8 mouse cellular contexts compared by ENCODE assay signal in genomic region chr6:115734909-115735308, GRCm38 (mm10). TPM values are rescaled to one million over a fixed set of nuclear protein-coding genes. Genes with fewer than 3 reads are reported as not detected.
A peak's percentile ranks its signal among the peaks of the same experiment; 100 is the strongest.
DNase-seq lines count a peak whose midpoint lies in the region; ATAC-seq and TF ChIP-seq lines count a peak whose summit lies in the region.

No protein-coding gene starts in this region.

- H3K4me2 ChIP-seq in heart, postnatal 0 days (ENCODE audit: low read depth, low read length): no peak overlapping the region
- H3K4me2 ChIP-seq in heart, embryonic 12.5 days: no peak overlapping the region
- no peak overlapping the region for H3K4me2 ChIP-seq in neural tube, embryonic 15.5 days

- H3K4me1 ChIP-seq in heart, postnatal 0 days (ENCODE audit: control insufficient read depth, insufficient read depth): no peaks in the 10 kb centered on the region
- 0 out of 2 replicates have a peak, but pooled peaks cover 4% of the 10 kb centered on the region for H3K4me1 ChIP-seq in heart, embryonic 12.5 days (replicated peaks)
- peaks cover 3% of the 10 kb centered on the region; the same call in 1 of the 2 replicates for H3K4me1 ChIP-seq in neural tube, embryonic 15.5 days

- ATAC-seq in heart, postnatal 0 days (ENCODE audit: insufficient read depth, low read depth): no peak
- no peak for ATAC-seq in heart, embryonic 12.5 days (ENCODE audit: insufficient number of reproducible peaks, low FRiP score)
- ATAC-seq in neural tube, embryonic 15.5 days (ENCODE audit: low FRiP score): no peak
- ATAC-seq in common myeloid progenitor, adult 5-6 weeks (replicated peaks; ENCODE audit: low read depth, poor library complexity, severe bottlenecking): peak; percentile 39; the same call in 1 of the 2 replicates

- WGBS in heart, postnatal 0 days: 68% methylated on average over 4 of the region's 4 CpGs
- 74% methylated on average over 4 of the region's 4 CpGs for WGBS in heart, embryonic 12.5 days
- WGBS in neural tube, embryonic 15.5 days: 83% methylated on average over 4 of the region's 4 CpGs

- H3K36me3 ChIP-seq in heart, postnatal 0 days (replicated peaks; ENCODE audit: control insufficient read depth, insufficient read depth, low read length): no peaks in the 10 kb centered on the region
- no peaks in the 10 kb centered on the region for H3K36me3 ChIP-seq in heart, embryonic 12.5 days
- no peaks in the 10 kb centered on the region for H3K36me3 ChIP-seq in neural tube, embryonic 15.5 days

- no peak for DNase-seq in heart, postnatal 0 days (ENCODE audit: low spot score)
- DNase-seq in neural tube, embryonic 10.5 days (ENCODE audit: extremely low spot score, low spot score): peak; percentile 22
- DNase-seq in lung, postnatal 4 days: peak; percentile 31 to 49
- no peak for DNase-seq in Muller cell, postnatal 12 days (ENCODE audit: inconsistent ontology term)
- no peak for DNase-seq in cerebellum, adult 11-12 months

- H3K9ac ChIP-seq in heart, postnatal 0 days (replicated peaks; ENCODE audit: low read depth, low read length): no peak overlapping the region
- H3K9ac ChIP-seq in heart, embryonic 12.5 days: no peak overlapping the region
- H3K9ac ChIP-seq in neural tube, embryonic 15.5 days (replicated peaks): no peak overlapping the region

- no peak overlapping the region for H3K27ac ChIP-seq in heart, postnatal 0 days (ENCODE audit: low read depth)
- no peak overlapping the region for H3K27ac ChIP-seq in heart, embryonic 12.5 days (ENCODE audit: poor library complexity, severe bottlenecking)
- H3K27ac ChIP-seq in neural tube, embryonic 15.5 days (replicated peaks): no peak overlapping the region

- H3K4me3 ChIP-seq in heart, postnatal 0 days (ENCODE audit: low read depth, low read length): no peak overlapping the region
- H3K4me3 ChIP-seq in heart, embryonic 12.5 days: no peak overlapping the region
- no peak overlapping the region for H3K4me3 ChIP-seq in neural tube, embryonic 15.5 days (replicated peaks)

- TF ChIP-seq EP300 in heart, postnatal 0 days (IDR thresholded peaks at IDR 0.05; ENCODE audit: low read depth): no peak

- no peaks in the 10 kb centered on the region for H3K9me3 ChIP-seq in heart, postnatal 0 days (replicated peaks; ENCODE audit: control insufficient read depth, low read length)
- peaks cover 7% of the 10 kb centered on the region; the same call in 1 of the 2 replicates for H3K9me3 ChIP-seq in heart, embryonic 12.5 days (replicated peaks)
- no peaks in the 10 kb centered on the region for H3K9me3 ChIP-seq in neural tube, embryonic 15.5 days (replicated peaks)

- TF ChIP-seq CTCF in heart, postnatal 0 days (IDR thresholded peaks at IDR 0.05; ENCODE audit: low read depth): peak; percentile 34

- no peaks in the 10 kb centered on the region for H3K27me3 ChIP-seq in heart, postnatal 0 days (ENCODE audit: control insufficient read depth, insufficient read depth, low read length)
- H3K27me3 ChIP-seq in heart, embryonic 12.5 days (replicated peaks): no peaks in the 10 kb centered on the region
- no peaks in the 10 kb centered on the region for H3K27me3 ChIP-seq in neural tube, embryonic 15.5 days (replicated peaks)

RNA-seq across cellular contexts. Expression of gene Tmem40, which starts 27.3 kb away (rescaled TPM):
- total RNA-seq in heart, postnatal 0 days (2014; rRNA removed; ENCODE audit: low replicate concordance): 0.23 and 2.3 TPM in 2 replicates
- polyA plus RNA-seq in heart, postnatal 0 days (2015; fragmentation: Nextera tagmentation; extraction: Ambion mirVana): 0.26 and 0.40 TPM in 2 replicates
- 2.6 and 3.2 TPM in 2 replicates for polyA plus RNA-seq in heart, embryonic 12.5 days (2016; fragmentation: Nextera tagmentation; extraction: Ambion mirVana)
- 1.6 and 1.8 TPM in 2 replicates for polyA plus RNA-seq in neural tube, embryonic 15.5 days (2015; fragmentation: Nextera tagmentation; extraction: Ambion mirVana)
- total RNA-seq in common myeloid progenitor, adult 5-6 weeks (2017): 29.5 and 39.6 TPM in 2 replicates

RNA-seq across cellular contexts. Expression of gene Cand2, which starts 39.4 kb away (rescaled TPM):
- 50.9 and 56.5 TPM in 2 replicates for total RNA-seq in heart, postnatal 0 days (2014; rRNA removed; ENCODE audit: low replicate concordance)
- polyA plus RNA-seq in heart, postnatal 0 days (2015; fragmentation: Nextera tagmentation; extraction: Ambion mirVana): 29.2 and 30.0 TPM in 2 replicates
- 71.6 and 73.7 TPM in 2 replicates for polyA plus RNA-seq in heart, embryonic 12.5 days (2016; fragmentation: Nextera tagmentation; extraction: Ambion mirVana)
- 9.8 and 12.2 TPM in 2 replicates for polyA plus RNA-seq in neural tube, embryonic 15.5 days (2015; fragmentation: Nextera tagmentation; extraction: Ambion mirVana)
- total RNA-seq in common myeloid progenitor, adult 5-6 weeks (2017): 3.4 and 3.7 TPM in 2 replicates

RNA-seq across cellular contexts. Expression of gene Raf1, which starts 58.5 kb away (rescaled TPM):
- total RNA-seq in heart, postnatal 0 days (2014; rRNA removed; ENCODE audit: low replicate concordance): 182 and 204 TPM in 2 replicates
- 72.3 and 80.6 TPM in 2 replicates for polyA plus RNA-seq in heart, postnatal 0 days (2015; fragmentation: Nextera tagmentation; extraction: Ambion mirVana)
- 109 TPM in 2 replicates for polyA plus RNA-seq in heart, embryonic 12.5 days (2016; fragmentation: Nextera tagmentation; extraction: Ambion mirVana)
- 116 and 125 TPM in 2 replicates for polyA plus RNA-seq in neural tube, embryonic 15.5 days (2015; fragmentation: Nextera tagmentation; extraction: Ambion mirVana)
- 68.9 and 70.8 TPM in 2 replicates for total RNA-seq in common myeloid progenitor, adult 5-6 weeks (2017)

Comparison
In these comparisons a context has a peak if more than half of its experiments do, and no peak if none do; other contexts are left out.
1. DNase-seq: peak in neural tube, embryonic 10.5 days (single experiment) and lung, postnatal 4 days (2 of 2); none in heart, postnatal 0 days (single experiment), Muller cell, postnatal 12 days (single experiment) and cerebellum, adult 11-12 months (single experiment).